In genomic region chr2:129066326-129066725, GRCm38 (mm10) we compare ENCODE assay signal across 8 mouse cellular contexts. TPM values are rescaled to one million over a fixed set of nuclear protein-coding genes. Genes with fewer than 3 reads are reported as not detected.
DNase-seq lines count a peak whose midpoint lies in the region; ATAC-seq and TF ChIP-seq lines count a peak whose summit lies in the region.

No protein-coding gene starts in this region.

- no peaks in the 10 kb centered on the region for H3K27me3 ChIP-seq in forebrain, embryonic 14.5 days (replicated peaks; ENCODE audit: control insufficient read depth, insufficient read depth, low read length)
- no peaks in the 10 kb centered on the region for H3K27me3 ChIP-seq in lung, embryonic 14.5 days (ENCODE audit: insufficient read depth, low read length)
- H3K27me3 ChIP-seq in neural tube, embryonic 15.5 days (replicated peaks) = no peaks in the 10 kb centered on the region

- H3K4me1 ChIP-seq in forebrain, embryonic 14.5 days (ENCODE audit: control insufficient read depth, insufficient read depth, low read length) = peaks cover 10% of the 10 kb centered on the region
- H3K4me1 ChIP-seq in lung, embryonic 14.5 days (ENCODE audit: insufficient read depth) = peaks cover 3% of the 10 kb centered on the region; the same call in 1 of the 2 replicates
- peaks cover 48% of the 10 kb centered on the region for H3K4me1 ChIP-seq in neural tube, embryonic 15.5 days

- no peaks in the 10 kb centered on the region for H3K9me3 ChIP-seq in forebrain, embryonic 14.5 days (replicated peaks; ENCODE audit: control insufficient read depth, low read length)
- H3K9me3 ChIP-seq in lung, embryonic 14.5 days (ENCODE audit: low read depth, low read length) = no peaks in the 10 kb centered on the region
- H3K9me3 ChIP-seq in neural tube, embryonic 15.5 days (replicated peaks) = no peaks in the 10 kb centered on the region

- ATAC-seq in forebrain, embryonic 14.5 days = peak; percentile 77
- ATAC-seq in lung, embryonic 14.5 days (ENCODE audit: insufficient read depth) = peak; percentile 87
- ATAC-seq in neural tube, embryonic 15.5 days (ENCODE audit: low FRiP score) = peak; percentile 86

- peak; percentile 80 for DNase-seq in NIH3T3 (ENCODE audit: low read depth)
- DNase-seq in cerebellum, adult 11-12 months = peak; percentile 58
- peak; percentile 68 for DNase-seq in forebrain, embryonic 14.5 days (ENCODE audit: low spot score)
- peak; percentile 26 for DNase-seq in heart, postnatal 25 days (ENCODE audit: low spot score)
- DNase-seq in kidney, postnatal 4 days = peak; percentile 63 to 75
- DNase-seq in lung, embryonic 14.5 days = peak; percentile 79
- peak; percentile 58 for DNase-seq in thymus, postnatal 25 days

- H3K27ac ChIP-seq in forebrain, embryonic 14.5 days (ENCODE audit: low read depth, low read length) = peak overlapping the region; percentile 75
- H3K27ac ChIP-seq in lung, embryonic 14.5 days (ENCODE audit: low read depth) = peak overlapping the region; percentile 56; the same call in 1 of the 2 replicates
- H3K27ac ChIP-seq in neural tube, embryonic 15.5 days (replicated peaks) = peak overlapping the region; percentile 88

- peaks cover 4% of the 10 kb centered on the region; the same call in 1 of the 2 replicates for H3K36me3 ChIP-seq in forebrain, embryonic 14.5 days (ENCODE audit: control insufficient read depth, insufficient read depth, low read length)
- H3K36me3 ChIP-seq in lung, embryonic 14.5 days (ENCODE audit: insufficient read depth) = peaks cover 3% of the 10 kb centered on the region; the same call in 1 of the 2 replicates
- peaks cover 8% of the 10 kb centered on the region; the same call in 1 of the 2 replicates for H3K36me3 ChIP-seq in neural tube, embryonic 15.5 days

- H3K4me3 ChIP-seq in forebrain, embryonic 14.5 days (ENCODE audit: low read depth, low read length) = peak overlapping the region; percentile 90
- H3K4me3 ChIP-seq in lung, embryonic 14.5 days (ENCODE audit: low read depth, low read length) = peak overlapping the region; percentile 82
- peak overlapping the region; percentile 87 for H3K4me3 ChIP-seq in neural tube, embryonic 15.5 days (replicated peaks)

- intact Hi-C loops in heart, postnatal 25 days (cut with DNase I) = loop anchor here (5.0 kb wide), 2 partner anchors 99 to 119 kb away; partner anchors contain the start of genes Gm10762 and Zc3h6

- peak overlapping the region; percentile 72 for H3K4me2 ChIP-seq in forebrain, embryonic 14.5 days (ENCODE audit: low read length)
- H3K4me2 ChIP-seq in lung, embryonic 14.5 days = peak overlapping the region; percentile 82
- peak overlapping the region; percentile 82 for H3K4me2 ChIP-seq in neural tube, embryonic 15.5 days

- no peak for TF ChIP-seq CTCF in lung, embryonic 14.5 days (IDR thresholded peaks at IDR 0.05; ENCODE audit: low read depth)

- WGBS in forebrain, embryonic 14.5 days = under 1% methylated on average over 20 of the region's 20 CpGs
- under 1% methylated on average over 20 of the region's 20 CpGs for WGBS in lung, embryonic 14.5 days
- WGBS in neural tube, embryonic 15.5 days = under 1% methylated on average over 20 of the region's 20 CpGs

- H3K9ac ChIP-seq in forebrain, embryonic 14.5 days (ENCODE audit: low read length) = peak overlapping the region; percentile 88
- H3K9ac ChIP-seq in lung, embryonic 14.5 days = peak overlapping the region; percentile 70
- H3K9ac ChIP-seq in neural tube, embryonic 15.5 days (replicated peaks) = peak overlapping the region; percentile 92

RNA-seq across cellular contexts. Expression of gene Ttl, which starts 0.6 kb away (rescaled TPM):
- polyA plus RNA-seq in forebrain, embryonic 14.5 days (2014; fragmentation: Nextera tagmentation; extraction: Ambion mirVana) = 27.3 and 32.8 TPM in 2 replicates
- total RNA-seq in heart, postnatal 25 days (2021) = 10 to 100 TPM; 17.1 to 18.8 TPM
- polyA plus RNA-seq in lung, embryonic 14.5 days (2014; fragmentation: Nextera tagmentation; extraction: Ambion mirVana) = 16.5 and 17.5 TPM in 2 replicates
- polyA plus RNA-seq in neural tube, embryonic 15.5 days (2015; fragmentation: Nextera tagmentation; extraction: Ambion mirVana) = 37.2 and 45.4 TPM in 2 replicates

RNA-seq across cellular contexts. Expression of gene Vinac1, which starts 18.4 kb away (rescaled TPM):
- 0.28 and 0.42 TPM in 2 replicates for polyA plus RNA-seq in forebrain, embryonic 14.5 days (2014; fragmentation: Nextera tagmentation; extraction: Ambion mirVana)
- not detected for total RNA-seq in heart, postnatal 25 days (2021)
- 0.17 and 0.23 TPM in 2 replicates for polyA plus RNA-seq in lung, embryonic 14.5 days (2014; fragmentation: Nextera tagmentation; extraction: Ambion mirVana)
- polyA plus RNA-seq in neural tube, embryonic 15.5 days (2015; fragmentation: Nextera tagmentation; extraction: Ambion mirVana) = 0.68 and 0.86 TPM in 2 replicates

RNA-seq across cellular contexts. Expression of gene Polr1b, which starts 34.5 kb away (rescaled TPM):
- 5.9 and 8.0 TPM in 2 replicates for polyA plus RNA-seq in forebrain, embryonic 14.5 days (2014; fragmentation: Nextera tagmentation; extraction: Ambion mirVana)
- 10 to 100 TPM; 10.3 to 11.3 TPM for total RNA-seq in heart, postnatal 25 days (2021)
- 22.6 and 28.5 TPM in 2 replicates for polyA plus RNA-seq in lung, embryonic 14.5 days (2014; fragmentation: Nextera tagmentation; extraction: Ambion mirVana)
- polyA plus RNA-seq in neural tube, embryonic 15.5 days (2015; fragmentation: Nextera tagmentation; extraction: Ambion mirVana) = 14.5 and 20.4 TPM in 2 replicates

Comparison
In these comparisons a context has a peak if more than half of its experiments do, and no peak if none do; other contexts are left out.
1. Peak in every context shown above with its lines: DNase-seq, ATAC-seq, H3K4me3 ChIP-seq and H3K27ac ChIP-seq.
2. DNase-seq: peak in every context shown above with its lines; median percentile 80 in NIH3T3; 79 in lung, embryonic 14.5 days; 69 in kidney, postnatal 4 days; 68 in forebrain, embryonic 14.5 days; 58 in cerebellum, adult 11-12 months; 58 in thymus, postnatal 25 days; 26 in heart, postnatal 25 days.